ENCODE assay signal across 18 mouse cellular contexts in the genomic region with DNA sequence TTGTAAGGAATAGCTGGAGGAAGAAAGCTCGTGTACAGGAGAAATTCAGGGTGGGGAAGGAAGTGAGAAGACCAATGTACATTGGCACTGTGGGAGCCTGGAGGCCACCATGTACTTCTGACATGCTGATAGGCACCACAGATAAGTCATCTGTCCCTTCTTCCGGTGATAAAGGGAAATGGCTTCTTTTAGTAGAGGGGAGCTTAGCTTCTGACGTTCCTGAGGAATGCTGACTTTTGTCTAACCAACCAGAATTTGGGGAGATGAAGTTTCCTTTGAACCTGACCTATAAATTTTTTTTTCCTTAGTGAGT.
"Had no signal": no experiment of that assay in that cellular context is flagged by ENCODE, and none has a peak within 500 bp of the region (broad histone marks: within the 10 kb centered on the region; RNA-seq: fewer than 3 reads in every experiment).

No protein-coding gene starts in this region.

- H3K4me3 ChIP-seq: kidney, embryonic 15.5 days; left cerebral cortex, adult 2 months; liver, embryonic 13.5 days; lung, embryonic 15.5 days; stomach, embryonic 15.5 days had no signal

- H3K36me3 ChIP-seq: liver, embryonic 13.5 days; lung, embryonic 15.5 days; stomach, embryonic 15.5 days had no signal

- H3K27ac ChIP-seq: kidney, embryonic 15.5 days; left cerebral cortex, adult 2 months; liver, embryonic 13.5 days; lung, embryonic 15.5 days; stomach, embryonic 15.5 days had no signal

- DNase-seq: kidney, adult 11 months; kidney, adult 8-10 months; kidney, postnatal 10 days; kidney, postnatal 36 days; layer of hippocampus, postnatal 36 days; liver, embryonic 13.5 days; lung, adult 18-20 months; lung, postnatal 10 days; lung, postnatal 36 days; midbrain, embryonic 14.5 days; right cerebral cortex, postnatal 25 days; spleen, adult 18-20 months; thymus, postnatal 25 days had no signal

- H3K4me2 ChIP-seq: kidney, embryonic 15.5 days; liver, embryonic 13.5 days; lung, embryonic 15.5 days; midbrain, embryonic 11.5 days; stomach, embryonic 15.5 days had no signal

- H3K27me3 ChIP-seq: kidney, embryonic 15.5 days; liver, embryonic 13.5 days; lung, embryonic 15.5 days; stomach, embryonic 15.5 days had no signal

- H3K9ac ChIP-seq: kidney, embryonic 15.5 days; liver, embryonic 13.5 days; lung, embryonic 15.5 days; stomach, embryonic 15.5 days had no signal

- H3K4me1 ChIP-seq: stomach, embryonic 15.5 days had no signal

- H3K9me3 ChIP-seq: kidney, embryonic 15.5 days; liver, embryonic 13.5 days; lung, embryonic 15.5 days; stomach, embryonic 15.5 days had no signal
